Mouse (Mus musculus): ENCODE data around the gene Tex2. TPM values are rescaled to one million over a fixed set of nuclear protein-coding genes. Genes with fewer than 3 reads are reported as not detected.
A peak's percentile ranks its signal among the peaks of the same experiment; 100 is the strongest.
"Not testable (repeated sequence)": the region's sequence is repeated elsewhere in the genome, so short reads cannot be mapped to it uniquely, and the experiment has no call there.

Tex2 gene
- polyA plus RNA-seq, 1 experiment: 16.7 TPM

DNA sequence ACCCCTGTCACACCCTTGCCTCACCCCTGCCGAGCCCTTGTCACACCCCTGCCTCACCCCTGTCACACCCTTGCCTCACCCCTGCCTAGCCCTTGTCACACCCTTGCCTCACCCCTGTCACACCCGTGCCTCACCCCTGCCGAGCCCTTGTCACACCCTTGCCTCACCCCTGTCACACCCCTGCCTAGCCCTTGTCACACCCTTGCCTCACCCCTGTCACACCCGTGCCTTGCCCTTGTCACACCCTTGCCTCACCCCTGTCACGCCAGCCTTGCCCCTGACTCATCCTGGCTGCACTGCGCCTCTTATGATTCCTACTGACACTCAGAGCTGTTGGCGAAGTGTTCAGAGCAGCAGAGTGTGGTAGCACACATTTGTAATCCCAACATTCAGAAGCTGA lies 105.6 kb downstream of the Tex2 start:
- DNase-seq (ENCODE audit: low spot score): no peak

- no peak for DNase-seq (ENCODE audit: low spot score)
These were observed 107.0 kb downstream of the Tex2 start for GRCm38 (mm10) chr11:106506211-106506610.

GRCm38 (mm10) chr11:106504129-106504528 lies 109.1 kb downstream of the Tex2 start:
- no peak for DNase-seq (ENCODE audit: low spot score)

- no peak for DNase-seq (ENCODE audit: low spot score)
These were observed 109.9 kb downstream of the Tex2 start for GRCm38 (mm10) chr11:106503425-106503717.

DNA sequence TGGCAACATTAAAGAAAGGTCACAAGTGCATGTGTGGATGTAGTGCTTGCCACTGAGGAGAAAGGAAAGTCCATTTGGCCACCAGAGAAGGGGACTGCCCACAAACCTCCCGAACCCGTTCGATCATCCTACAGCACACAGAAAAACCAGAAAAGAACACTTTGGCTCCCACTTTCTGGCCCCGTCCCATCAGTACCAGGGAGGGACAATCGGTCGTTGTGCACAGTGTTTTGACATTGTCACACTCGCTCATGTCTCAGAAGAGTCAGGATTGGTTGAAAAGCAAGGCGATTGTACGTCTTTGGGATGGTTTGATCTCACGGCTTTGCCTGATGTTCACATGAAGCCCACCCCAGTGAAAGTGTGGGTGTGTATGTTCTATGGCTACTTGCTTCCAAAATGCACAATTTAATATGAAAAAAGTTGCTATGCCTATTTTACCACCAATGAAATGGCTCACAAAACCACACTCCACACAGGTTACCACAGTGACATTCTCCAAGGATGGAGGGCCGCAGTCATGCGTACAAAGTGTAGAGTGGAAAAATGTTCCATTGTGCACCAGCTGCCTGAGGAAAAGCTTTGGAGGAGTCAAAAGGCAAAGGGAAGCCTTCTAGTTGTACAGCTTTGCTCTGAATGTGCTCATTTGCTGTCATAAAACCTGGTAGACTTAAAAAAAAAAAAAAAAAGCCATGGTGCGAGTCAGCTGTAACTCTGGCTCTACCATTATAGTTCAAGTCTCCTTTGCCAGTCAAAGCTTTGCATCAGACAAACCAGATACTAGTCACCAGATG lies 110.4 kb downstream of the Tex2 start:
- no peak for DNase-seq (ENCODE audit: low spot score)

GRCm38 (mm10) chr11:106502159-106502505 lies 111.1 kb downstream of the Tex2 start:
- DNase-seq (ENCODE audit: low spot score): no peak

GRCm38 (mm10) chr11:106501308-106502158 lies 111.7 kb downstream of the Tex2 start:
- peak; percentile 50 for DNase-seq (ENCODE audit: low spot score)

DNA sequence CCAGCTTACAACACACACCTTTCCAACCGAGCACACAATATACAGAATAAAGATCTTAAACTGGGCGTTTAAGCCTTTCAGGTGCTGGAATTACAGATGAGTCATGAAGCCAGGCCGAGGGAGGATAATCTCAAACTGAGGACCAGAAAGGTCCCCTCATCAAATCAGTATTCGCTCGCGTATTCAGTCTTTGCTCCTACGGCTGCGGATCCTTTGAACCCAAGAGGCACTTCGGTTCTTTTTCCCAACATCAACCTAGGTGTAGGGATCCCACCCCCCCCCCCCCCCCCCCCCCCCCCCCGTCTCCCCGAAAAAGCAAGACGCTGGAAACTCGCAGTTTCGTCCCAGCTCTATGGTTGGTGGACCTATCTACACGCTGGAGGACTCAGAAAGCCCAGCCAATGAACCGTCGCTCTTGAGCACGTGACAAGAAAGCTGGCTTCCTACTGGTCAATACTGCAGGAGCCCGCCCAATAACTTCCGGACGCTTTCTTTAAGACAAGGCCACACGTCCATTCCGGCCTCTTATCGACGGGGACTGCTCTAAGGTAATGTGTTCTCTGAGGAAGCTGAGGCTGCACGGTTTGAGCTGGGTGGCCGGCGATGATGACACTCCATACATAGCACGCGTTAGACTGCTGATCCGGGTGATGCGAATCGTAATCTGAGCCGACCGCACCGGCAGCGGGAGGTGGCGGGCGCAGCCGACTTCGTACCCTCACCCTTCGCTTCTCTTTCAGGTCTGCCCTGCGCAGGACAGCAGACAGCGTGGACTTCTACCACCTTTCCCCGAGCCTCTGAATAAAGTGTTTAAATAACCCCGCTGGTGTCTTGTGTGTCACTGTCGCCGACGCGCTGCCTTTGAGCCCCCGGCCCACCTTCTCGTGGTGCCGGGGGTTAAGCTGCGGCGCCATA lies 112.6 kb downstream of the Tex2 start:
- peak; percentile 85 for DNase-seq (ENCODE audit: low spot score)

DNA sequence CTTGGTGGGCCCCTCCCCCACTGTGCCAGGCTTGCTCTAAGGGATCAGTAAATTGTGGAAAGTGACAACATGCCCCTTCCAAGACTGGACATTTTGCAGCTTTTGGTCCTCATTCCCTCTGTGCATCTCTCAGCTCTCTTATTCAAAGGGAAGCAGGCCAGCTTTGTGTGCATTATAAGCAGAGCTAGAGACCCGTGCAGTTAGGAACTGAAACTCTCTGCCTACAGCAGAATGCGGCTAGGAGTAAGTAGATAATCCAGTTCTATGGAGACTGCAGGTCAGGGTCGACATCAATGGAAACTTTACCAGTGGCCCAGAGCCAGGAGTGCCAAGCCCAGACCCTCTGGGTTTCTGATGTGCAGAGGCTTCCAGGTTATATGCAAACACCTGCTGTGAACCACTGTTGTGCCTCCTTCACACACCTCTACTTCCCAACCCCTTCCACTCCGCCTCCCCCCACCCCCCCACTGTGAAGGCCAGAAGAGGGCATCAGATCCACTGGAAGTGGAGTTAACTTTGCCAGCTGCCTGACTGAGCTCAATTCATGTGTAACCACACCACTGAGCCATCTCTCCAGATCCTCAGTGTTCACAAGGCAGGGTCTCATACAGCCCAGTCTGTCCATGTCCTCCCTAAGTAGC lies 114.4 kb downstream of the Tex2 start:
- DNase-seq (ENCODE audit: low spot score): no peak

GRCm38 (mm10) chr11:106497926-106498325 lies 115.3 kb downstream of the Tex2 start:
- DNase-seq (ENCODE audit: low spot score): no peak

GRCm38 (mm10) chr11:106497009-106497408 lies 116.2 kb downstream of the Tex2 start:
- not testable (repeated sequence) for DNase-seq (ENCODE audit: low spot score)

GRCm38 (mm10) chr11:106492984-106493669 lies 120.1 kb downstream of the Tex2 start:
- no peak for DNase-seq (ENCODE audit: low spot score)

GRCm38 (mm10) chr11:106491393-106491792 lies 121.8 kb downstream of the Tex2 start:
- no peak for DNase-seq (ENCODE audit: low spot score)

GRCm38 (mm10) chr11:106490600-106490999 lies 122.6 kb downstream of the Tex2 start:
- not testable (repeated sequence) for DNase-seq (ENCODE audit: low spot score)

GRCm38 (mm10) chr11:106490057-106490456 lies 123.2 kb downstream of the Tex2 start:
- DNase-seq (ENCODE audit: low spot score): no peak

- DNase-seq (ENCODE audit: low spot score): no peak
These were observed 124.1 kb downstream of the Tex2 start for GRCm38 (mm10) chr11:106489036-106489693.

GRCm38 (mm10) chr11:106488126-106488561 lies 125.1 kb downstream of the Tex2 start:
- DNase-seq (ENCODE audit: low spot score): no peak

- DNase-seq (ENCODE audit: low spot score): peak; percentile 97
These were observed 125.5 kb downstream of the Tex2 start, which contains the start of gene Ern1 for GRCm38 (mm10) chr11:106487733-106488115. TSS of gene Ern1 (minus strand) at chr11:106487852.

- no peak for DNase-seq (ENCODE audit: low spot score)
These were observed 126.1 kb downstream of the Tex2 start for GRCm38 (mm10) chr11:106486866-106487732.
